Mouse (Mus musculus) thymus, postnatal 36 days (tissue): ENCODE data around the gene Lrmda.
A peak's percentile ranks its signal among the peaks of the same experiment; 100 is the strongest.

Experiments used
- DNase-seq, 2 experiments: peaks; one replicate each; pipeline ENCODE4 v3.0.0; 2022; ENCODE audit warnings: mixed read lengths in 2 of 2

The Lrmda gene

DNA sequence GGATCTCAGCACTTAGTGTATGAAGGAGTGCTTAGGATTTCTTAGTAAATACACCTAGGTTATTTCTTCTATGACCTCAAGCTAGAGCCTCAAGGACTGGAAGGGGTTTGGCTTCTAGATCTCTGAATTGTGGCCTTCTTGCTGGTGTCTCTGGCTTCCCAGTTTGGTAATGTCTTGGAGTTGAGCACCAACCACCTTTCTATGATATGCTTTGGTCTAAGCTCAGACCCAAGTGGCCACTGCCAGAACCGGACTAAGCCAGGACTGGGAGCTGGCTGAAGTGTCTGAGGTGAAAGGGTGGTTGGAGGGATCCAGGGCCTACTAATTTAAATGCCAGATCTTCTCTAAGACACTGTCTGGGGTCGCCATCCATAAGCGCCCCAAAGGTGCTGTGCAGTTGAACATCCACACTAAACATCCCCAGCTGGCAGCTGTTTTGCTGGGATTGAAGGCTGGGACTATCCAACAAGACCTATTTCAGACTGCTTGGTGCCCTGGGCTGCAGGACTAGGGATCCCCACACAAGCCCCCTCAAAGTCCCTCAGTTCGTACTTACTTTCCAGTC lies 27.1 kb upstream of the Lrmda start:
- no peak for DNase-seq

DNA sequence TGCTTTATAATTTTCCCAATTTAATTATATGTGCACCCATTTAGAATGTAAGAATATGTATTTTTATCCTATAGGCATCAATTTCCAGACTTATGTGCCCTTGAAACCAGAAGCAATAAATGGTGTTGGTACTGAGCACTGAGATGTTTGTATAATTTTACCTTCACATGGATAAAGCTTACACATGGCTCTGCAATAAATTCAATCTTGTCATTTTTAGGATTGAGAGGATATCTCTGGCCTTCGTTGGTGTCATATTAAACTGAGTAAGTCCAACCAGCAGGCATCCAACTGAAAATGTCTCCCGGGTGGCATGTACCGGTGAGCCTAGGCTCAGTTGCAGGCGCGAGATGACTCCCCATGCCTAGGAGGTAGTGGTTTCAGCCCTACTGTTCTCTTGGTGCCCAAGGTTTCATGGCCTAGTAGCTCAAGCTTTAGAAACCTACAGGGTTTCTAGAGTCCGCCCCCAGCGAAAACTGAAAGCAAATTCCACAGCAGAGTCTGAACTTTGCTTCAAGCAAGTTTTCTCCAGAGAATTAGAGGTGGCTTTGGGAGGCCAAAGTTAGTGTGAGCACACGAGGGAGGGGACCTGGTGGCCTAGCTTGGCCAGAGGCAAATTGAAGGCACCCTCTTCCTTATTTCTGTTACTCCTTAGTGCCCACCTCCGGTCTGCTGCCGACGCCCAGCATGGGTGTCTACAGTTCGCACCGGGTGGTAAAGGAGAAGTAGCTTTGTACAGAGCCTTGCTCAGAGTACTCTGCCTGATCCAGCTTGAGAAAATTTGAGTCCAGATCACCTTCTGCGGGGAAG lies 26.1 kb upstream of the Lrmda start:
- no peak for DNase-seq

GRCm38 (mm10) chr14:21994061-21994990 lies 25.2 kb upstream of the Lrmda start:
- DNase-seq = peak in 1 of 2 experiments; percentile 6

GRCm38 (mm10) chr14:21995031-21995754 lies 24.3 kb upstream of the Lrmda start:
- DNase-seq = peak; percentile 67 to 75

DNA sequence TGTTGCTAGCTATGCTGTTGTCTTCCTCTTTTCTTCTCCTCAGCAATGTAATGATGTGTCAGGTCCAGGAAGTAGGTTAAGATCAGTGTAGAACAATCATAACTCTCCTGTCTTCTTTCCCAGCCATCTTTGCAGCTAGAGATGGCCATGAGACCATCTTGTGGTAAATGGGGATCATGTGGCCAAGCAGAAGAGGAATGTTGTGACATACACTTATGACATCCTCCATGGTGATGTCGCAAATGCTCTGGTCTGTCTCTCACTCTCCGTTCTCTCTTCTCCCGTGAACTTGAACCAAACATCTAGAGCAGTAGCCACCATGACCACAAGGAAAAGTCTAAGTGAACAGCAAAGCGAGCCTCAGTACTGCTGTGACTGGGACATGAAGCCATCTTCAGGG lies 19.9 kb upstream of the Lrmda start:
- DNase-seq = no peak

GRCm38 (mm10) chr14:22003231-22003630 lies 16.3 kb upstream of the Lrmda start:
- DNase-seq = no peak

DNA sequence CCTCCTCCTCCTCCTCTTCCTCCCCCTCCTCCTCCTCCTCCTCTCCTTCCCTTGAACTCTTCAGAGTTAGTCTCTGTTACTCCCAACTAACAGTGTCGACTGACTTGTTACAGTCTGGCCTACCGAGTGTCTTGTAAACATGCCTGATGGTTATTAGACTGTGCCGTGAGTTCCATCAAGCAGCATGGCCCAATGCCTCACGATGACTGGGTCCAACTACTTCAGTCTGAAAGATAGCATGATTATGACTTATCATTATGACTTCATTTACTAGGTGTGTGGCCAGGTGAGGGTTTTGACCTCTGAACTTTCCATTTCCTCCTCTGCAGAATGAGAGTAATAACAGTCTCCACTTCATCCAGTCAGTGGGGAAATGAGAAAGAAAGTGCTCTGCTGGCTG lies 15.9 kb upstream of the Lrmda start:
- DNase-seq = no peak

DNA sequence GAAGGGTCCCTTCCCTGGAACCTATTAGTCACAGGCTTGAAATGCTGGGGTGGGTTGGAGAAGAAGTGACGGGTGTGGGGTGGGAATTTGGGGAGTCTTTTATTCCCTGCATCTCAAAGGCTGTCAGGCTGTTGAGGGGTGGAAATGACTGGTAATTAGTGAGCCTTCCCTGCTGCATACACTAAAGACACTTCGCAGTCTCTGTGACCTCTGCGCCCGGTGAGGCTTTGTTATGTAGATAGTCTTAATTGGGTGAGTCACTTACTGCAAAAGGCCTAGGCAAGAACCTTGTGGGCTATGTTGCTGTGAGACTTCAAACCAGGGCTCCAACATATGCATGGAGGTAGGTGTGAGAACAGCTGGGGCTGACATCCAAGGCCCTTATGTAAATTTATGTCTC lies 14.6 kb upstream of the Lrmda start:
- DNase-seq = no peak

DNA sequence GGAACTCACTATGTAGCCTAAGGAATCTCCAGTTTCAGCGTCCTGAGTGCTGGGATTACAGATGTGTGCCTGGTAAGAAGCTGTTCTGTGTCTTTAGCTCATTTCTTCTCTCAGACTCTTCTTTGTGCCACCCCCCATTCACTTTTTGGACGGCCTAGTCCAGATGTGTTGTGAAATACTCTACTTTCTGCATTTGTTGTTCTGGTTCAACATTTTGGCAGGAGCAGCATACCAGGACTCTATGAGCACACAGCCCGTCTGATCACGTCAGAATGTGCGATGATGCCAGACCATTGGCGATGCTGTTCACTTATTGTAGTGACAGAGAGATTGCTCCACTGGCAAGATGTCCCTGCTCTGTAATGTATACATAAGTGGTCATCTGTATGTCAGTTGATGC lies 12.5 kb upstream of the Lrmda start:
- no peak for DNase-seq

DNA sequence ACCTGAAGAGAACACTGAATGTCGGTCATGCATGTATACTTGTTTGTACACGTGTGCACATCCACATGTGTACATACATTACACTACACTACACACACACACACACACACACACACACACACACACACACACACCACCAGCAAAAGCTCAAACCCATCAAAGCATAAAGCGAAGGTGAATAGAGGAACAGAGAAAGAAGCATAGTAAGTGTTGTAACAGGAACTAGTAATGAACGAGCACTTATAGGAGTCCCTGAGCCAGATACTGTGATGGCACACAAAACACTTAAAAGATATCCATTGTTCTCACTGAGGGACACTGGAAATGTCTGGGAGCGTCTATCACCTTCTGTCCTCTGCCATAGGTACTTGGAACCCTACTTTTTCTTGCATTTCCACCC lies 5.2 kb upstream of the Lrmda start:
- no peak for DNase-seq

DNA sequence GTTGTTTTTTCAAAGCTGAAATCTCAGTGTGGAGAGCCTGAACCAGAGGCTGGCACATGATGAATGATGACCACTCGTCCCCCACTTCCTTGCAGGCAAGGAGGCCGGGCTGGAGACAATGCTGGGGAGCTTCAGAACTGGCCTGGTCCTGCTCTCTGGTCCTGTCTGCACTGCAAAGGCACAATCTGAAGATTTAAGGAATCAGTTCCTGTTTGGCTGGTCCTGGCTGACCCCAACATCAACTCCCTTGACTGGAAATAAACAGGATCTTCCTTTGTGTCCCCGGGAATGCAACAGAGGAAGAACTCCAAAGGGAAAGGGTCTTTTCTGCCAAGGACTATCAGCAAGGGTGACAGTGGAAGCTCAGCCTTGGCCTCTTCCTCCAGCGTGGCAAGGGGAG lies 4.7 kb upstream of the Lrmda start:
- DNase-seq = no peak

GRCm38 (mm10) chr14:22017011-22017410 lies 2.5 kb upstream of the Lrmda start:
- no peak for DNase-seq

DNA sequence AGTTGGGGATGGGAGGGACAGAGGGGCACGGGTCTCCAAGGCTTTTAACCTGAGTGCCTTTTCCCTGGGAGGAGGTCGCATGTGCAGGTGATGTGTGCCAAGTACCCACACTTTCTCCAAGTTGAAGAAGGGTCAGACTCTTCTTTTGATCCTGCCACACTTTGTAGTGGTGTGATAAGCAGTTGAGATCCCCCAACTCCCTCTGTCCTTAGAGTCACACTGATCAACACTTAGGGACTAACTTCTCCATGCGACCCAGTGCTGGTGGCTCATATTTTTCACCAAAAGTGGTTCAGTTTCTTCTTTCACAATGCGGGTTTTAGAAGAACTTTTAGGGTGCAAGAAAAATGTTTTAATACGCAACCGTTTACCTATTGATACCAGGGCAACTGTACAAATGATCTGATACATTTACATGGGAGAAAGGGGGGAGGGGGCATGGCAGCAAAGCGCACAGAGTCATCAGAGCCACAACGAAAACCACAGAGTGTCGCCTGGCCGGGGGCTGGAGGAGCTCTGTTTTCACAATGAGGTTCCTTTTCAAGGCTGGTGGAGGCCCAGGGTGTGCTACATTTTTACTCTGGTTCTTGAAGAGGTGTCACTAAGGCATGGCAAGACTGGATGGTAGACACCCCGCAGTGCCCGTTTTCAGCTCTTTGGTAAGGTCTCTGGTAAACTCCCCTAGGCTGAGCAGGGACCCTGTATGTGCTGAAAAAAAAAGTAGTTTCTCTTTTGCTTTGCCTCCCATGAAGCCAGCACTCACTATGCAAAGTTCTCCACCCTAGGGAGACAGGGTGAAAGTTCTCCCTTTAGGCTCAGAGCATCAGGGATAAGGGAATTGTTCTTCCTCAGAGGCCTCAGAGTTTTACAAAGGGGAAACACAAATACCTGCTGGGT lies 685 bp downstream of the Lrmda start:
- no peak for DNase-seq

DNA sequence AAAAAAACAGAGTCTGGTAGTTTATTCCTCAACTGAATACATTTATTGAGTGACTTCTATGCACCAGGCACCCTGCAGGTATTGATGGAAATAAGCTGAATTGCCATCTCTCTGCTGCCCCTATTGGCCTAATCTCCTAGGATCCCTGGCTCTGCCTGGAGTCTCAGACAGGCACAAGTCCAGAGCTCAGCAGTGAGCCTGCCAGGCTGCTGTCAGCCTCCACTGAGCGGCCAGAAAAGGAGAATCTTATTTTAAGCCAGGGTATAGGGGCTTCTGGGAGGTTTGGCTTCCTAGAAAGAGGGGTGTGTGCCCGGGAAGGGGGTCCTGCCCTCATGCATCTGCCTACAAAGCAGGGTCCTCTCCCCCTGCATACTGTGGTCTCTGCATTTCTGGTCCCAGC lies 1.4 kb downstream of the Lrmda start:
- DNase-seq = no peak

GRCm38 (mm10) chr14:22023533-22023932 lies 4.0 kb downstream of the Lrmda start:
- no peak for DNase-seq

- no peak for DNase-seq
Observed at GRCm38 (mm10) chr14:22035900-22036299, 16.4 kb downstream of the Lrmda start.

GRCm38 (mm10) chr14:22036338-22036737 lies 16.8 kb downstream of the Lrmda start:
- no peak for DNase-seq

GRCm38 (mm10) chr14:22036802-22037497 lies 17.4 kb downstream of the Lrmda start:
- DNase-seq = no peak

GRCm38 (mm10) chr14:22037498-22038131 lies 18.1 kb downstream of the Lrmda start:
- DNase-seq = no peak

DNA sequence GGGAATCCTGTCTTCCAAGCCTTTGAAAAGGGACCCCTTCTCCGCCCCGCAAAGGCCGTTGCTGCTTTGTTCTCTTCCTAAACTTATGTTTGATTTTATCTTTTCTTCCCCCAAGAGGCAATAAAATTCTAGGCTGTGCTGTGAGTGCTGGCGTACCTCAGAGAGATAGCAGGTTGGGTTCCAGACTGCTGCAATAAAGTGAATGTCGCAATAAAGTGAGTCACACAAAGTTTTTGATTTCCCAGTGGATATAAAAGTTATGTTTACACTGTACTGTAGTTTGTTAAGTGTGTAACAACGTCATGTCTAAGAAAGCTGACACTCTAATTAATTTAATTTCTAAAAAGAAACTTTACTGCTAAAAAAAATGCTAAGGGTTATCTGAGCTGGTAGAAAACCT lies 22.6 kb downstream of the Lrmda start:
- DNase-seq = no peak

- DNase-seq = no peak
Observed at GRCm38 (mm10) chr14:22043420-22043819, 23.9 kb downstream of the Lrmda start.
